Mouse (Mus musculus): Measurements from ENCODE around the gene Nmt1. TPM values are rescaled to one million over a fixed set of nuclear protein-coding genes. Genes with fewer than 3 reads are reported as not detected.
A peak's percentile ranks its signal among the peaks of the same experiment; 100 is the strongest.

The Nmt1 gene
- total and polyA plus RNA-seq, 3 experiments, result 9.2 to 83.8 (median 51.2) TPM

DNA sequence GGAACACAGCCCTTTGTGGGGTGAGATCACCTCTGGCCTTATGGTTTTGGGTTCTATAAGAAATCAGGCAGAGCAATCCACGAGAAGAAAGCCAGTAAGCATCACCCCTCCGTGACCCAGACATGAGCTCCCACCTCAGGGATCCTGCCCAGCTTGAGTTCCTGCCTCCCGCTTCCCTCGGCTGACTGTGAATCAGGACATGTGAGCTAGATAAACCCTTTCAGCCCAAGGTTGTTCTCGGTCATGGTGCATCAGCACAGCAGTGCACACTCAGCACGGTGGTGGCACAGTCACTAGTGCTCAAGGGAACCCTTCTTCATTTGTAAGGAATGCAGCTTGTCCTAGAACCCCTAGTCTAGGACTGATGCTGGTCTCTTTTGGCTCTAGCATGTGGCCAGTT lies 9.1 kb upstream of the Nmt1 start:
- Histone ChIP-seq H3K4me1 (ENCODE audit: insufficient read depth, low read depth, low read length) (peaks cover 26% of the 10 kb centered on the region), H3K27me3 (ENCODE audit: insufficient read depth, low read length) (no peaks in the 10 kb centered on the region), H3K9me3 (replicated peaks) (no peaks in the 10 kb centered on the region), H3K36me3 (replicated peaks) (peaks cover 63% of the 10 kb centered on the region), H3K4me3 (ENCODE audit: low read depth, low read length) (no peak overlapping the region)
- DNase-seq (ENCODE audit: low spot score) (no peak), ATAC-seq (ENCODE audit: extremely low read depth, insufficient number of reproducible peaks, low FRiP score, poor library complexity, severe bottlenecking) (no peak)
- TF ChIP-seq POLR2AphosphoS5 (IDR thresholded peaks at IDR 0.05; ENCODE audit: insufficient replicate concordance, low read depth, low read length), result no peak
- TF ChIP-seq TAL1 (conservative IDR thresholded peaks at IDR 0.05; ENCODE audit: low read depth, low read length), result no peak
- TF ChIP-seq GATA2 (IDR thresholded peaks at IDR 0.05; ENCODE audit: borderline replicate concordance, low read depth, low read length), result no peak
- no peak for TF ChIP-seq CTCF (IDR thresholded peaks at IDR 0.05; ENCODE audit: low read depth, low read length)
- TF ChIP-seq GATA1 (IDR thresholded peaks at IDR 0.05; ENCODE audit: borderline replicate concordance, low read length), result no peak

DNA sequence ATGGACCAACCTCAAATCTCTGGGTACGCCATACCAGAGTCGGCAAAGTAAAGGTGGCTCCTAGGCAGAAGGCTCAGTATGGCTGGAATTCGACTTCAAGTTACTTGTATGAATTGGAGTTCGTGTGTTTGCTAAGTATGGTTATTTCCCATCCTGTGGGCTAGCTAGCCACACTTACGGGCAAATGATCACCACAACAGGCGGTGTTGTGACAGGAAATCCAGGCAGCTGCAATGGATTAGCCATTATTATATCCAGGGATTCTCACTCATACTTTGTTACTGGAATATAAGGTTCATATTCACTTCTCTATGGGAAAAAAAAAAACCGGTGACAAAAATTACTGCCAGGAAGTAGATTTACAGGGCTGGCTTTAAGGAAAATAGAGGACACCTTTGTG lies 8.7 kb upstream of the Nmt1 start:
- TF ChIP-seq GATA2 (IDR thresholded peaks at IDR 0.05; ENCODE audit: borderline replicate concordance, low read depth, low read length) (no peak), TAL1 (conservative IDR thresholded peaks at IDR 0.05; ENCODE audit: low read depth, low read length) (no peak), CTCF (IDR thresholded peaks at IDR 0.05; ENCODE audit: low read depth, low read length) (no peak)
- ATAC-seq (ENCODE audit: extremely low read depth, insufficient number of reproducible peaks, low FRiP score, poor library complexity, severe bottlenecking) (no peak), DNase-seq (ENCODE audit: low spot score) (no peak)
- H3K9me3 ChIP-seq (replicated peaks), result no peaks in the 10 kb centered on the region
- H3K4me3 ChIP-seq (ENCODE audit: low read depth, low read length), result no peak overlapping the region
- peaks cover 68% of the 10 kb centered on the region for H3K36me3 ChIP-seq (replicated peaks)
- peaks cover 26% of the 10 kb centered on the region for H3K4me1 ChIP-seq (ENCODE audit: insufficient read depth, low read depth, low read length)
- no peaks in the 10 kb centered on the region for H3K27me3 ChIP-seq (ENCODE audit: insufficient read depth, low read length)

DNA sequence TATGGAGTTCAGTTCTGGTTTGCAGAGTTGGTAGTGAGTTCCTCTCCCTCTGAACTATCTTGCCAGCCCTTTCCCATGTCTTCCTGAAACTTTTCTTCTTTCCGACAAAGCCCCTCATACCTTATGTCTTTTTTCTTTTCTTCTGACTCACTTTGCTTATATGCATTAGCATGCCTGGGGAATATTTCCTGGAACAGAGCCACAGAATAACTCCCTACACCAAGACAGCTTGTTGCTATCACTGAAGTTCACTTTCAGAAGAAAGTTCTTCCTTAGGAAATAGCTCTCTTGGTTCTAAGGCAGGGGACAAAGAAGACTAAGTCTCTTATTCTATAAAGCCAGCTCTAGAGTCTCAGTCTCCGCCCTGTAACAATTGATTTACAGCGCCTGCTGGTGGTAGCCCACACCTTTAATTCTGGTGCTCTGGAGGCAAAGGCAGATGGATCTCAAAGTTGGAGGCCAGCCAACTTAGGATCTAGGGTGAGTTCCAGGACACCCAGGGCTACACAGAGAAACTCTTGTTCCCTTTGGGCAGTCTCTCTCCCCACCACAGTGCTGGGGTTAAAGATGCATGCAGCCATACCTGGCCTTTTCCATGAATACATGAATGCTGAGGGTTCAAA lies 7.2 kb upstream of the Nmt1 start:
- Histone ChIP-seq H3K4me1 (ENCODE audit: insufficient read depth, low read depth, low read length) (peaks cover 21% of the 10 kb centered on the region), H3K4me3 (ENCODE audit: low read depth, low read length) (no peak overlapping the region), H3K36me3 (replicated peaks) (peaks cover 68% of the 10 kb centered on the region), H3K9me3 (replicated peaks) (no peaks in the 10 kb centered on the region), H3K27me3 (ENCODE audit: insufficient read depth, low read length) (no peaks in the 10 kb centered on the region)
- no peak for ATAC-seq (ENCODE audit: extremely low read depth, insufficient number of reproducible peaks, low FRiP score, poor library complexity, severe bottlenecking)
- DNase-seq (ENCODE audit: low spot score), result no peak
- TF ChIP-seq TAL1 (conservative IDR thresholded peaks at IDR 0.05; ENCODE audit: low read depth, low read length), result no peak
- TF ChIP-seq POLR2AphosphoS5 (IDR thresholded peaks at IDR 0.05; ENCODE audit: insufficient replicate concordance, low read depth, low read length), result no peak
- TF ChIP-seq GATA2 (IDR thresholded peaks at IDR 0.05; ENCODE audit: borderline replicate concordance, low read depth, low read length), result no peak
- no peak for TF ChIP-seq GATA1 (IDR thresholded peaks at IDR 0.05; ENCODE audit: borderline replicate concordance, low read length)
- TF ChIP-seq CTCF (IDR thresholded peaks at IDR 0.05; ENCODE audit: low read depth, low read length), result no peak

- Histone ChIP-seq H3K36me3 (replicated peaks) (peaks cover 74% of the 10 kb centered on the region), H3K27me3 (ENCODE audit: insufficient read depth, low read length) (no peaks in the 10 kb centered on the region), H3K9me3 (replicated peaks) (no peaks in the 10 kb centered on the region), H3K4me1 (ENCODE audit: insufficient read depth, low read depth, low read length) (peaks cover 23% of the 10 kb centered on the region), H3K4me3 (ENCODE audit: low read depth, low read length) (no peak overlapping the region)
- DNase-seq (ENCODE audit: low spot score) (no peak), ATAC-seq (ENCODE audit: extremely low read depth, insufficient number of reproducible peaks, low FRiP score, poor library complexity, severe bottlenecking) (no peak)
- TF ChIP-seq POLR2AphosphoS5 (IDR thresholded peaks at IDR 0.05; ENCODE audit: insufficient replicate concordance, low read depth, low read length) (no peak), TAL1 (conservative IDR thresholded peaks at IDR 0.05; ENCODE audit: low read depth, low read length) (no peak), GATA2 (IDR thresholded peaks at IDR 0.05; ENCODE audit: borderline replicate concordance, low read depth, low read length) (no peak), GATA1 (IDR thresholded peaks at IDR 0.05; ENCODE audit: borderline replicate concordance, low read length) (no peak), CTCF (IDR thresholded peaks at IDR 0.05; ENCODE audit: low read depth, low read length) (no peak)
Measured at GRCm38 (mm10) chr11:103023974-103024373, 4.0 kb upstream of the Nmt1 start.

- no peak for DNase-seq (ENCODE audit: low spot score)
- no peak for ATAC-seq (ENCODE audit: extremely low read depth, insufficient number of reproducible peaks, low FRiP score, poor library complexity, severe bottlenecking)
- Histone ChIP-seq H3K4me1 (ENCODE audit: insufficient read depth, low read depth, low read length) (peaks cover 36% of the 10 kb centered on the region), H3K27me3 (ENCODE audit: insufficient read depth, low read length) (no peaks in the 10 kb centered on the region), H3K36me3 (replicated peaks) (peaks cover 64% of the 10 kb centered on the region), H3K4me3 (ENCODE audit: low read depth, low read length) (peak overlapping the region; percentile 81), H3K9me3 (replicated peaks) (no peaks in the 10 kb centered on the region)
- TF ChIP-seq TAL1 (conservative IDR thresholded peaks at IDR 0.05; ENCODE audit: low read depth, low read length) (no peak), GATA2 (IDR thresholded peaks at IDR 0.05; ENCODE audit: borderline replicate concordance, low read depth, low read length) (no peak), POLR2AphosphoS5 (IDR thresholded peaks at IDR 0.05; ENCODE audit: insufficient replicate concordance, low read depth, low read length) (no peak), GATA1 (IDR thresholded peaks at IDR 0.05; ENCODE audit: borderline replicate concordance, low read length) (no peak), CTCF (IDR thresholded peaks at IDR 0.05; ENCODE audit: low read depth, low read length) (no peak)
Measured at GRCm38 (mm10) chr11:103026901-103027300, 1.1 kb upstream of the Nmt1 start.

DNA sequence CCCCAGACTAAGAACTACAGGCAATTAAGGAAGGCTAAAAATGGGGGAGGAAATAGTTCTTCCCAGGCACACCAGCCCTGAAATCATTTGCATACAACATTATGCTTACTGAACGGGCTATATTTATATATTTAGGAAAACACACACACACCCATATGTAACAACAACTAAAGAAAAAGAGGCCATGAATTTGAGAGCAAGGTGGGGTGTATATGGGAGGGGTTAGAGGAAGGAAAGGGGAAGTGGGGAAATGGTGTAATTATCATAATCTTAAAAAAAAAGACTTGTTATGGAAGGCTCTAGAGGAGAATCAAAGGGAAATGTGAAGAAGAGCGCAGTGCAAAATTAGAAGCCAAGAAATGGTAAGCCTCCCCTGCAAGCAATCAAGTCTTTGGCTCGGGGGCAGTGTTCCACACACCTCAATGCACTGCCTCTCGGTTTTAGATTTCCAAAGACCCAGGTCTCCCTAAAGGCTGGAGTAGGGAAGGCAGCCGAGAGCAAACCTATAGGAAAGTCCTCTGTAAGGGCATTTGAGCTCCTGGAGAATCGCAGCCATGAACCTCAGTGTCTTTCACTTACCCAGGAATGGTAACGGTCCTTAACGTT lies 317 bp upstream of the Nmt1 start:
- no peak for TF ChIP-seq POLR2AphosphoS5 (IDR thresholded peaks at IDR 0.05; ENCODE audit: insufficient replicate concordance, low read depth, low read length)
- TF ChIP-seq CTCF (IDR thresholded peaks at IDR 0.05; ENCODE audit: low read depth, low read length), result no peak
- TF ChIP-seq GATA2 (IDR thresholded peaks at IDR 0.05; ENCODE audit: borderline replicate concordance, low read depth, low read length), result no peak
- no peak for TF ChIP-seq TAL1 (conservative IDR thresholded peaks at IDR 0.05; ENCODE audit: low read depth, low read length)
- no peak for TF ChIP-seq GATA1 (IDR thresholded peaks at IDR 0.05; ENCODE audit: borderline replicate concordance, low read length)
- Histone ChIP-seq H3K27me3 (ENCODE audit: insufficient read depth, low read length) (no peaks in the 10 kb centered on the region), H3K36me3 (replicated peaks) (peaks cover 64% of the 10 kb centered on the region), H3K4me3 (ENCODE audit: low read depth, low read length) (peak overlapping the region; percentile 81), H3K4me1 (ENCODE audit: insufficient read depth, low read depth, low read length) (peaks cover 39% of the 10 kb centered on the region), H3K9me3 (replicated peaks) (no peaks in the 10 kb centered on the region)
- no peak for ATAC-seq (ENCODE audit: extremely low read depth, insufficient number of reproducible peaks, low FRiP score, poor library complexity, severe bottlenecking)
- peak; percentile 22 for DNase-seq (ENCODE audit: low spot score)

Data from G1E (cell line).